Mouse (Mus musculus): ENCODE measurements around the gene Afap1. TPM values are rescaled to one million over a fixed set of nuclear protein-coding genes. Genes with fewer than 3 reads are reported as not detected.
A peak's percentile ranks its signal among the peaks of the same experiment; 100 is the strongest.

Afap1 gene
- polyA plus RNA-seq, 1 experiment from 2014 or later, result 73.7 TPM

GRCm38 (mm10) chr5:35901226-35901809 is 8.2 kb downstream of the Afap1 start:
- H3K9me3 ChIP-seq (ENCODE audit: control insufficient read depth, low read length), result no peaks in the 10 kb centered on the region
- ATAC-seq (ENCODE audit: low read depth), result no peak
- whole genome bisulfite sequencing, result 47% methylated on average over 10 of the region's 12 CpGs
- H3K4me2 ChIP-seq (ENCODE audit: low read depth, low read length), result no peak overlapping the region
- no peak overlapping the region for H3K27ac ChIP-seq (ENCODE audit: low read depth, low read length)
- H3K4me3 ChIP-seq (ENCODE audit: low read depth, low read length), result no peak overlapping the region
- peaks cover 54% of the 10 kb centered on the region for H3K4me1 ChIP-seq (ENCODE audit: control insufficient read depth, insufficient read depth, low read length)
- H3K27me3 ChIP-seq (ENCODE audit: control insufficient read depth, insufficient read depth, low read length), result no peaks in the 10 kb centered on the region
- H3K36me3 ChIP-seq (ENCODE audit: control insufficient read depth, insufficient read depth, low read length), result no peaks in the 10 kb centered on the region
- H3K9ac ChIP-seq (replicated peaks; ENCODE audit: low read depth, low read length), result no peak overlapping the region

- Histone ChIP-seq H3K4me2 (ENCODE audit: low read depth, low read length) (no peak overlapping the region), H3K27me3 (ENCODE audit: control insufficient read depth, insufficient read depth, low read length) (no peaks in the 10 kb centered on the region), H3K4me3 (ENCODE audit: low read depth, low read length) (no peak overlapping the region), H3K9ac (replicated peaks; ENCODE audit: low read depth, low read length) (no peak overlapping the region), H3K27ac (ENCODE audit: low read depth, low read length) (no peak overlapping the region), H3K9me3 (ENCODE audit: control insufficient read depth, low read length) (no peaks in the 10 kb centered on the region), H3K36me3 (ENCODE audit: control insufficient read depth, insufficient read depth, low read length) (no peaks in the 10 kb centered on the region), H3K4me1 (ENCODE audit: control insufficient read depth, insufficient read depth, low read length) (peaks cover 62% of the 10 kb centered on the region)
- 70% methylated on average over 8 of the region's 8 CpGs for WGBS
- no peak for ATAC-seq (ENCODE audit: low read depth)
Measured at GRCm38 (mm10) chr5:35903456-35903855, 10.3 kb downstream of the Afap1 start.

GRCm38 (mm10) chr5:35905283-35905682 is 12.2 kb downstream of the Afap1 start:
- no peaks in the 10 kb centered on the region for H3K9me3 ChIP-seq (ENCODE audit: control insufficient read depth, low read length)
- 45% methylated on average over 8 of the region's 8 CpGs for WGBS
- no peaks in the 10 kb centered on the region for H3K36me3 ChIP-seq (ENCODE audit: control insufficient read depth, insufficient read depth, low read length)
- no peak overlapping the region for H3K4me2 ChIP-seq (ENCODE audit: low read depth, low read length)
- no peak overlapping the region for H3K27ac ChIP-seq (ENCODE audit: low read depth, low read length)
- H3K4me1 ChIP-seq (ENCODE audit: control insufficient read depth, insufficient read depth, low read length), result peaks cover 69% of the 10 kb centered on the region
- H3K27me3 ChIP-seq (ENCODE audit: control insufficient read depth, insufficient read depth, low read length), result no peaks in the 10 kb centered on the region
- ATAC-seq (ENCODE audit: low read depth), result no peak
- H3K9ac ChIP-seq (replicated peaks; ENCODE audit: low read depth, low read length), result no peak overlapping the region
- no peak overlapping the region for H3K4me3 ChIP-seq (ENCODE audit: low read depth, low read length)

- Histone ChIP-seq H3K4me3 (ENCODE audit: low read depth, low read length) (no peak overlapping the region), H3K27me3 (ENCODE audit: control insufficient read depth, insufficient read depth, low read length) (no peaks in the 10 kb centered on the region), H3K4me1 (ENCODE audit: control insufficient read depth, insufficient read depth, low read length) (peaks cover 57% of the 10 kb centered on the region), H3K9me3 (ENCODE audit: control insufficient read depth, low read length) (no peaks in the 10 kb centered on the region), H3K27ac (ENCODE audit: low read depth, low read length) (peak overlapping the region; percentile 7; the same call in 1 of the 2 replicates), H3K9ac (replicated peaks; ENCODE audit: low read depth, low read length) (no peak overlapping the region), H3K36me3 (ENCODE audit: control insufficient read depth, insufficient read depth, low read length) (no peaks in the 10 kb centered on the region), H3K4me2 (ENCODE audit: low read depth, low read length) (no peak overlapping the region)
- WGBS, result 81% methylated on average over 4 of the region's 4 CpGs
- no peak for ATAC-seq (ENCODE audit: low read depth)
Measured at GRCm38 (mm10) chr5:35907090-35907489, 14.0 kb downstream of the Afap1 start.

GRCm38 (mm10) chr5:35907633-35908426 is 14.7 kb downstream of the Afap1 start:
- ATAC-seq (ENCODE audit: low read depth), result peak; percentile 93
- H3K9me3 ChIP-seq (ENCODE audit: control insufficient read depth, low read length), result no peaks in the 10 kb centered on the region
- WGBS, result 9% methylated on average over 15 of the region's 15 CpGs
- no peak overlapping the region for H3K9ac ChIP-seq (replicated peaks; ENCODE audit: low read depth, low read length)
- H3K27me3 ChIP-seq (ENCODE audit: control insufficient read depth, insufficient read depth, low read length), result no peaks in the 10 kb centered on the region
- no peaks in the 10 kb centered on the region for H3K36me3 ChIP-seq (ENCODE audit: control insufficient read depth, insufficient read depth, low read length)
- H3K4me3 ChIP-seq (ENCODE audit: low read depth, low read length), result no peak overlapping the region
- peak overlapping the region; percentile 76 for H3K27ac ChIP-seq (ENCODE audit: low read depth, low read length)
- peaks cover 57% of the 10 kb centered on the region for H3K4me1 ChIP-seq (ENCODE audit: control insufficient read depth, insufficient read depth, low read length)
- peak overlapping the region; percentile 26; the same call in 1 of the 2 replicates for H3K4me2 ChIP-seq (ENCODE audit: low read depth, low read length)

GRCm38 (mm10) chr5:35908626-35909443 is 15.7 kb downstream of the Afap1 start:
- Histone ChIP-seq H3K4me1 (ENCODE audit: control insufficient read depth, insufficient read depth, low read length) (peaks cover 57% of the 10 kb centered on the region), H3K9ac (replicated peaks; ENCODE audit: low read depth, low read length) (no peak overlapping the region; the same call in 1 of the 2 replicates), H3K36me3 (ENCODE audit: control insufficient read depth, insufficient read depth, low read length) (no peaks in the 10 kb centered on the region), H3K9me3 (ENCODE audit: control insufficient read depth, low read length) (no peaks in the 10 kb centered on the region), H3K27me3 (ENCODE audit: control insufficient read depth, insufficient read depth, low read length) (no peaks in the 10 kb centered on the region), H3K27ac (ENCODE audit: low read depth, low read length) (peak overlapping the region; percentile 76), H3K4me3 (ENCODE audit: low read depth, low read length) (no peak overlapping the region), H3K4me2 (ENCODE audit: low read depth, low read length) (peak overlapping the region; percentile 26; the same call in 1 of the 2 replicates)
- 34% methylated on average over 13 of the region's 13 CpGs for WGBS
- ATAC-seq (ENCODE audit: low read depth), result peak; percentile 4; the same call in 1 of the 2 replicates

GRCm38 (mm10) chr5:35915629-35916300 is 22.6 kb downstream of the Afap1 start:
- H3K9ac ChIP-seq (replicated peaks; ENCODE audit: low read depth, low read length), result no peak overlapping the region
- WGBS, result 51% methylated on average over 12 of the region's 12 CpGs
- peaks cover 31% of the 10 kb centered on the region for H3K4me1 ChIP-seq (ENCODE audit: control insufficient read depth, insufficient read depth, low read length)
- no peak overlapping the region for H3K4me2 ChIP-seq (ENCODE audit: low read depth, low read length)
- H3K9me3 ChIP-seq (ENCODE audit: control insufficient read depth, low read length), result no peaks in the 10 kb centered on the region
- no peaks in the 10 kb centered on the region for H3K27me3 ChIP-seq (ENCODE audit: control insufficient read depth, insufficient read depth, low read length)
- no peaks in the 10 kb centered on the region for H3K36me3 ChIP-seq (ENCODE audit: control insufficient read depth, insufficient read depth, low read length)
- H3K4me3 ChIP-seq (ENCODE audit: low read depth, low read length), result no peak overlapping the region
- ATAC-seq (ENCODE audit: low read depth), result no peak
- H3K27ac ChIP-seq (ENCODE audit: low read depth, low read length), result peak overlapping the region; percentile 34; the same call in 1 of the 2 replicates

GRCm38 (mm10) chr5:35916666-35917065 is 23.5 kb downstream of the Afap1 start:
- Histone ChIP-seq H3K9ac (replicated peaks; ENCODE audit: low read depth, low read length) (no peak overlapping the region), H3K27ac (ENCODE audit: low read depth, low read length) (no peak overlapping the region), H3K36me3 (ENCODE audit: control insufficient read depth, insufficient read depth, low read length) (no peaks in the 10 kb centered on the region), H3K4me3 (ENCODE audit: low read depth, low read length) (no peak overlapping the region), H3K4me2 (ENCODE audit: low read depth, low read length) (no peak overlapping the region), H3K27me3 (ENCODE audit: control insufficient read depth, insufficient read depth, low read length) (no peaks in the 10 kb centered on the region), H3K9me3 (ENCODE audit: control insufficient read depth, low read length) (no peaks in the 10 kb centered on the region), H3K4me1 (ENCODE audit: control insufficient read depth, insufficient read depth, low read length) (peaks cover 39% of the 10 kb centered on the region)
- ATAC-seq (ENCODE audit: low read depth), result no peak
- 46% methylated on average over 5 of the region's 5 CpGs for WGBS
